Mouse (Mus musculus) G1E (cell line): ENCODE data around the gene Plpp3. TPM values are rescaled to one million over a fixed set of nuclear protein-coding genes. Genes with fewer than 3 reads are reported as not detected.

Experiments
- ATAC-seq: 2 replicates; pipeline ENCODE4 v1.8.0; 2016; ENCODE audit warnings: mild to moderate bottlenecking; ENCODE audit not compliant: insufficient number of reproducible peaks, poor library complexity, low FRiP score, severe bottlenecking; ENCODE audit errors: extremely low read depth
- DNase-seq: peaks from one replicate; pipeline ENCODE4 v3.0.0; 2012; ENCODE audit warnings: low spot score
- H3K27me3 ChIP-seq: 2 replicates; pipeline ENCODE4 v1.6.1; 2012; ENCODE audit warnings: mild to moderate bottlenecking, low read length, inconsistent platforms; ENCODE audit not compliant: insufficient read depth
- H3K36me3 ChIP-seq: replicated peaks from 2 replicates; pipeline ENCODE3; 2012; ENCODE audit warnings: mild to moderate bottlenecking, inconsistent platforms
- H3K4me1 ChIP-seq: 2 replicates; pipeline ENCODE4 v1.6.1; 2012; ENCODE audit warnings: low read depth, low read length, inconsistent platforms, mixed read lengths; ENCODE audit not compliant: insufficient read depth
- H3K4me3 ChIP-seq: 2 replicates; pipeline ENCODE4 v1.5.1; 2012; ENCODE audit warnings: low read depth, mild to moderate bottlenecking, inconsistent platforms, low read length, moderate library complexity, mixed read lengths
- H3K9me3 ChIP-seq: replicated peaks from 2 replicates; pipeline ENCODE4 v1.6.1; 2012; ENCODE audit warnings: inconsistent platforms
- CTCF ChIP-seq: IDR thresholded peaks from 2 replicates; pipeline ENCODE4 v1.5.1; 2012; ENCODE audit warnings: low read depth, low read length, inconsistent platforms, mixed read lengths
- GATA1 ChIP-seq: IDR thresholded peaks from 2 replicates; pipeline ENCODE4 v1.6.1; 2012; ENCODE audit warnings: borderline replicate concordance, low read length, inconsistent platforms, mixed read lengths
- GATA2 ChIP-seq: IDR thresholded peaks from 2 replicates; pipeline ENCODE4 v1.6.1; 2012; ENCODE audit warnings: low read depth, low read length, inconsistent platforms, borderline replicate concordance
- POLR2AphosphoS5 ChIP-seq: IDR thresholded peaks from 2 replicates; pipeline ENCODE4 v1.6.1; 2012; ENCODE audit warnings: low read depth, low read length, inconsistent platforms; ENCODE audit not compliant: insufficient replicate concordance
- TAL1 ChIP-seq: conservative IDR thresholded peaks from 2 replicates; pipeline ENCODE4 v1.6.1; 2012; ENCODE audit warnings: low read depth, low read length, inconsistent platforms, mixed read lengths
- polyA plus RNA-seq: library from polyadenylated mRNA; stranded (reverse); fragments of >175 nt; gene quantifications from 2 replicates; pipeline ENCODE4 v1.2.3, GENCODE M21; 2012
- total RNA-seq, 2 experiments: library from RNA; stranded (forward) in 1 of 2; stranded (reverse) in 1 of 2; fragments of 200-1000 nt in 1 of 2; fragments of >200 nt in 1 of 2; fragmentation: Nextera tagmentation in 1 of 2; gene quantifications; 2 replicates each; pipeline ENCODE4 v1.2.3; 2014 to 2017

Gene Plpp3
- total and polyA plus RNA-seq, 3 experiments, result not detected

- no peaks in the 10 kb centered on the region for H3K4me1 ChIP-seq
- ATAC-seq (no peak), DNase-seq (no peak)
- no peaks in the 10 kb centered on the region for H3K36me3 ChIP-seq
- H3K9me3 ChIP-seq, result peaks cover 33% of the 10 kb centered on the region
- no peak for TF ChIP-seq POLR2AphosphoS5
- TF ChIP-seq CTCF, result no peak
- TF ChIP-seq TAL1, result no peak
- TF ChIP-seq GATA1, result no peak
- TF ChIP-seq GATA2, result no peak
- no peak overlapping the region for H3K4me3 ChIP-seq
- no peaks in the 10 kb centered on the region for H3K27me3 ChIP-seq
These were observed 46.5 kb upstream of the Plpp3 start for GRCm38 (mm10) chr4:105110684-105111035.

DNA sequence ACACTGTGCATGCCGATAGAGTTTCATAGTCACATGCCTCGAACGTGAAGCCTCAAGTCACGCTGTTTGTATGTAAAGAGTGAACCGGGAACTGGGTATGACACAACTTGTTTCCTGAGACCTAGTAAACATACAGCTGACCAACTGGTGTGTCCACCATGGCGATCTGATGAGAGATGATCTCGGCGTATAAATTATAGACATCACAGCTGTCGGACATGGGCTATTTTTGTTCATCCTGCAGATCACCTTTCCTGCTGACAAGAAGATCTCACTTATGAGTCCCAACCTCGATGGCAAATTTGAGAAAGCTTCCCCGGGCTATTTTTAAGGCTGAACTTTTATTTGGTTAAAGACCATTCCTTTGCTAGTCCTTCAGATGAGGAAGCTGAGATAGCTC is 45.4 kb upstream of the Plpp3 start:
- no peak for TF ChIP-seq TAL1
- no peak for TF ChIP-seq CTCF
- no peak for TF ChIP-seq GATA2
- no peak for TF ChIP-seq GATA1
- TF ChIP-seq POLR2AphosphoS5, result no peak
- Histone ChIP-seq H3K4me3 (no peak overlapping the region), H3K27me3 (no peaks in the 10 kb centered on the region), H3K4me1 (no peaks in the 10 kb centered on the region), H3K36me3 (no peaks in the 10 kb centered on the region), H3K9me3 (peaks cover 34% of the 10 kb centered on the region)
- ATAC-seq (no peak), DNase-seq (no peak)

DNA sequence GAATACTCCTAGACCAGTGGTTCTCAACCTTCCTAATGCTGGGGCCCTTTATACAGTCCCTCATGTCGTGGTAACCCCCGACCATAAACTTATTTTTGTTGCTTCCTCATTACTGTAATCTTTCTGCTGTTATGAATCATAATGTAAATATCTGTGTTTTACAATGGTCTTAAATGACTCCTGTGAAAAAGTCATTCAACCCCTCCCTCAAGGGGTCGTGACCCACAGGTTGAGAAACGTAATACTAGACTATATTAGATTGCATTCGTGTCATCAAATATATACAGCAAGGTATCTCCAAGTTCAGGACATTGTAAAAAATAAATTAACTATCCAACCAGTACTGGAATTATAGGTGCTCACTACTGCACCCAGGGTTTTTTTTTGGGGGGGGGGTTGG is 44.1 kb upstream of the Plpp3 start:
- no peak overlapping the region for H3K4me3 ChIP-seq
- H3K9me3 ChIP-seq, result peaks cover 33% of the 10 kb centered on the region
- no peak for TF ChIP-seq GATA2
- no peak for TF ChIP-seq TAL1
- no peak for TF ChIP-seq GATA1
- no peak for TF ChIP-seq POLR2AphosphoS5
- no peak for TF ChIP-seq CTCF
- no peaks in the 10 kb centered on the region for H3K4me1 ChIP-seq
- ATAC-seq (no peak), DNase-seq (no peak)
- H3K27me3 ChIP-seq, result no peaks in the 10 kb centered on the region
- H3K36me3 ChIP-seq, result no peaks in the 10 kb centered on the region

GRCm38 (mm10) chr4:105113468-105113867 is 43.7 kb upstream of the Plpp3 start:
- no peak overlapping the region for H3K4me3 ChIP-seq
- peaks cover 33% of the 10 kb centered on the region for H3K9me3 ChIP-seq
- no peaks in the 10 kb centered on the region for H3K4me1 ChIP-seq
- TF ChIP-seq GATA2 (no peak), TAL1 (no peak), CTCF (no peak), POLR2AphosphoS5 (no peak), GATA1 (no peak)
- H3K27me3 ChIP-seq, result no peaks in the 10 kb centered on the region
- DNase-seq (no peak), ATAC-seq (no peak)
- H3K36me3 ChIP-seq, result no peaks in the 10 kb centered on the region

DNA sequence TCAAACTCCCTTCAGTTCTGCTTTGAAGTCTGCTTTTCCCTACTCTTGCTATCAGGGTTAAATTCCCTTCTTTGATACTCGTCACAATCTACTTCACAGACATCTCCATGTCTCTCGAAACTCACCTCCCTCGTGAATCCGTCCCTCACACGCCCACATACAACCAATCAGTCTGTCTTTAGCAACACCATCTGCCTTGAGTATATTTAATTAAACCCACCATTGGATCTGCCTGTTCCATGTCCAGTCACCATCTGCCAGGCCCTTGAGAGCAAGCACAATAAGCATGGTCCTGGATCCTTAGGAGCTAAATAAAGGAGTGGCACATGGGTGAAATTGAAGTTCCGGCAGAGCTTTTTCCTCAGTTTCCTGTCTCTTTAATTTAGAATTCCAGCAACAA is 36.1 kb upstream of the Plpp3 start:
- no peak overlapping the region for H3K4me3 ChIP-seq
- ATAC-seq (no peak), DNase-seq (no peak)
- H3K4me1 ChIP-seq, result no peaks in the 10 kb centered on the region
- H3K36me3 ChIP-seq, result no peaks in the 10 kb centered on the region
- H3K27me3 ChIP-seq, result no peaks in the 10 kb centered on the region
- TF ChIP-seq TAL1 (no peak), GATA1 (no peak), CTCF (no peak), GATA2 (no peak), POLR2AphosphoS5 (no peak)
- H3K9me3 ChIP-seq, result peaks cover 28% of the 10 kb centered on the region

- Histone ChIP-seq H3K36me3 (no peaks in the 10 kb centered on the region), H3K27me3 (no peaks in the 10 kb centered on the region), H3K4me1 (no peaks in the 10 kb centered on the region), H3K4me3 (no peak overlapping the region), H3K9me3 (peaks cover 32% of the 10 kb centered on the region)
- ATAC-seq, result no peak
- DNase-seq, result no peak
- TF ChIP-seq POLR2AphosphoS5 (no peak), CTCF (no peak), GATA1 (no peak), GATA2 (no peak), TAL1 (no peak)
These were observed 34.7 kb upstream of the Plpp3 start for GRCm38 (mm10) chr4:105122429-105122828.
